Mouse (Mus musculus): ENCODE data around the gene Fbxl20. TPM values are rescaled to one million over a fixed set of nuclear protein-coding genes. Genes with fewer than 3 reads are reported as not detected.

Gene Fbxl20
- total and polyA plus RNA-seq, 2 experiments from 2014 or later: 11.9 to 20.9 TPM

DNA sequence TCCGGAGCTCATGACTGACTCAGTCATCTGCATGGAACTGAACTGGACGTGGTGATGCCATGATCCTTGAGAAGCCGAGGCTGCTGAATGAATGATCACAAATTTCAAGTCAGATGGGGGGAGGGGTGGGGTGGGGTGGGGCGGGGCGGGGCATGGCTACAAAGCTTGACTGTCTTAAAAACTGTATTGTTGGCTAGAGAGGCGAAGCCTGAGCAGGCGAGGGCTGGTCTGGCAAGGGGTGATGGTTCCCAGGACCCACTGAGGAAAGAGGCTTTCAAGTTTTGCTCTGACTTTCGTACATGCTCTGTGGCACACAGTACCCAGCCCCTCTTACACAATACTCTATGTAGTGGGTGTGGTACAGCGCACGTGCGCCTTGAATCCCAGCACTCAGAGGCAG lies 12.4 kb downstream of the Fbxl20 start:
- Histone ChIP-seq H3K9me3 (ENCODE audit: low read length) (no peaks in the 10 kb centered on the region), H3K9ac (replicated peaks; ENCODE audit: low read length) (no peak overlapping the region), H3K4me3 (ENCODE audit: low read length) (no peak overlapping the region), H3K36me3 (ENCODE audit: insufficient read depth, low read length) (no peaks in the 10 kb centered on the region), H3K4me2 (ENCODE audit: low read depth, low read length) (no peak overlapping the region), H3K27ac (no peak overlapping the region), H3K4me1 (ENCODE audit: insufficient read depth, low read length) (no peaks in the 10 kb centered on the region), H3K27me3 (ENCODE audit: insufficient read depth, low read length) (no peaks in the 10 kb centered on the region)
- no peak for DNase-seq (ENCODE audit: low spot score)
- ATAC-seq: no peak
- WGBS: 90% methylated on average over 11 of the region's 11 CpGs
- no peak for TF ChIP-seq CTCF (IDR thresholded peaks at IDR 0.05; ENCODE audit: low read depth)

GRCm38 (mm10) chr11:98134951-98135350 lies 15.3 kb downstream of the Fbxl20 start:
- 50% methylated on average over 4 of the region's 4 CpGs for WGBS
- no peak overlapping the region for H3K4me2 ChIP-seq (ENCODE audit: low read depth, low read length)
- no peak overlapping the region for H3K9ac ChIP-seq (replicated peaks; ENCODE audit: low read length)
- H3K27ac ChIP-seq: no peak overlapping the region
- H3K4me3 ChIP-seq (ENCODE audit: low read length): no peak overlapping the region
- H3K27me3 ChIP-seq (ENCODE audit: insufficient read depth, low read length): no peaks in the 10 kb centered on the region
- H3K36me3 ChIP-seq (ENCODE audit: insufficient read depth, low read length): no peaks in the 10 kb centered on the region
- ATAC-seq (no peak), DNase-seq (ENCODE audit: low spot score) (no peak)
- H3K4me1 ChIP-seq (ENCODE audit: insufficient read depth, low read length): no peaks in the 10 kb centered on the region
- no peak for TF ChIP-seq CTCF (IDR thresholded peaks at IDR 0.05; ENCODE audit: low read depth)
- H3K9me3 ChIP-seq (ENCODE audit: low read length): no peaks in the 10 kb centered on the region

- 92% methylated on average over 5 of the region's 5 CpGs for WGBS
- H3K4me1 ChIP-seq (ENCODE audit: insufficient read depth, low read length): no peaks in the 10 kb centered on the region
- H3K9me3 ChIP-seq (ENCODE audit: low read length): no peaks in the 10 kb centered on the region
- H3K27me3 ChIP-seq (ENCODE audit: insufficient read depth, low read length): no peaks in the 10 kb centered on the region
- no peak overlapping the region for H3K27ac ChIP-seq
- H3K9ac ChIP-seq (replicated peaks; ENCODE audit: low read length): no peak overlapping the region
- H3K4me2 ChIP-seq (ENCODE audit: low read depth, low read length): no peak overlapping the region
- ATAC-seq (no peak), DNase-seq (ENCODE audit: low spot score) (no peak)
- H3K36me3 ChIP-seq (ENCODE audit: insufficient read depth, low read length): no peaks in the 10 kb centered on the region; the same call in 1 of the 2 replicates
- no peak overlapping the region for H3K4me3 ChIP-seq (ENCODE audit: low read length)
- no peak for TF ChIP-seq CTCF (IDR thresholded peaks at IDR 0.05; ENCODE audit: low read depth)
These were observed 26.8 kb downstream of the Fbxl20 start for GRCm38 (mm10) chr11:98123424-98123823.

GRCm38 (mm10) chr11:98114363-98114762 lies 35.8 kb downstream of the Fbxl20 start:
- ATAC-seq: no peak
- no peak for DNase-seq (ENCODE audit: low spot score)
- Histone ChIP-seq H3K4me1 (ENCODE audit: insufficient read depth, low read length) (no peaks in the 10 kb centered on the region), H3K4me3 (ENCODE audit: low read length) (no peak overlapping the region), H3K27ac (no peak overlapping the region), H3K4me2 (ENCODE audit: low read depth, low read length) (no peak overlapping the region), H3K9ac (replicated peaks; ENCODE audit: low read length) (no peak overlapping the region), H3K36me3 (ENCODE audit: insufficient read depth, low read length) (peaks cover 34% of the 10 kb centered on the region), H3K9me3 (ENCODE audit: low read length) (no peaks in the 10 kb centered on the region), H3K27me3 (ENCODE audit: insufficient read depth, low read length) (no peaks in the 10 kb centered on the region)
- TF ChIP-seq CTCF (IDR thresholded peaks at IDR 0.05; ENCODE audit: low read depth): no peak
- 88% methylated on average over 1 of the region's 1 CpGs for WGBS

DNA sequence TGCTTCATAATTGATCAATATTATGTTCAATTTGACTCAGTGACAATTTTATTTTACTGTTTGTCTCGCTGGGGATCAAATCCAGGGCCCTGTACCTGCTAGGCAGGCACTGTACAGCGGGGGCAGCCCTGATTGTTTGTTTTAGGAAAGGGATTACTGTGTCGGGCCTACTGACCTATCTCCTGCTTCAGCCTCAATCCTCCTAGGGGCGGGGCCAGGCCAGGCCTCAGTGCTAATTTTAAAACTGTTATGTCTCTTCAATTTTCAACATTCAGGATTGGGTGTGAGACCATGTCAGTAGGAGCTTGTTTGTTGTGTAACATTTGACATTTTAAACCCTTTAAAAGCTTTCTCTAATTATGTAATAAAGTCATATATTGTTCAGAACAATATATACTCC lies 36.7 kb downstream of the Fbxl20 start:
- no peaks in the 10 kb centered on the region for H3K27me3 ChIP-seq (ENCODE audit: insufficient read depth, low read length)
- WGBS: 79% methylated on average over 4 of the region's 4 CpGs
- no peak for TF ChIP-seq CTCF (IDR thresholded peaks at IDR 0.05; ENCODE audit: low read depth)
- H3K9me3 ChIP-seq (ENCODE audit: low read length): no peaks in the 10 kb centered on the region
- H3K4me3 ChIP-seq (ENCODE audit: low read length): no peak overlapping the region
- no peak overlapping the region for H3K9ac ChIP-seq (replicated peaks; ENCODE audit: low read length)
- DNase-seq (ENCODE audit: low spot score): no peak
- H3K4me2 ChIP-seq (ENCODE audit: low read depth, low read length): no peak overlapping the region
- no peak for ATAC-seq
- H3K36me3 ChIP-seq (ENCODE audit: insufficient read depth, low read length): peaks cover 42% of the 10 kb centered on the region
- H3K27ac ChIP-seq: no peak overlapping the region
- H3K4me1 ChIP-seq (ENCODE audit: insufficient read depth, low read length): no peaks in the 10 kb centered on the region

DNA sequence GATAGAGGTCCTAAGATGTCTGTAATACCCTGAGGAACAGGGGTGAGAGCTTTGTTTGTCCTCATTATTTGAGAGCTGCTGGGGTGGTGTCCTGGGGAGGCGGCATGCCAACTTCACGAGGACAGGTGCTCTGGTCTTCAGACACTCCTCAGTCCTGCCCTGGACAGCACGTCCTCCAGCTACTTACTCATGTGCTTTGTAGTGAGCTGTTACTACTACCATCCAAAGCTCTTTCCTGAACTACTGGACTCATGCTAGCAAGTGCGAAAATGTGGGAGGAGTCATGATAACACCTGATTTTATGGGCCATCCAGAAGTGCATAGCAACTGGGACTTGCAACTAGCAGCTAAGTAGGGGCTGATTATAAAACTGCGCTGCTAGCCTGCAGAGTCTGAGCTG lies 40.5 kb downstream of the Fbxl20 start:
- DNase-seq (ENCODE audit: low spot score) (no peak), ATAC-seq (no peak)
- no peak overlapping the region for H3K4me3 ChIP-seq (ENCODE audit: low read length)
- no peak overlapping the region for H3K27ac ChIP-seq
- no peaks in the 10 kb centered on the region for H3K27me3 ChIP-seq (ENCODE audit: insufficient read depth, low read length)
- H3K4me2 ChIP-seq (ENCODE audit: low read depth, low read length): no peak overlapping the region
- no peak overlapping the region for H3K9ac ChIP-seq (replicated peaks; ENCODE audit: low read length)
- no peaks in the 10 kb centered on the region for H3K9me3 ChIP-seq (ENCODE audit: low read length)
- no peak for TF ChIP-seq CTCF (IDR thresholded peaks at IDR 0.05; ENCODE audit: low read depth)
- H3K4me1 ChIP-seq (ENCODE audit: insufficient read depth, low read length): no peaks in the 10 kb centered on the region
- WGBS: 91% methylated on average over 5 of the region's 5 CpGs
- peaks cover 59% of the 10 kb centered on the region for H3K36me3 ChIP-seq (ENCODE audit: insufficient read depth, low read length)

DNA sequence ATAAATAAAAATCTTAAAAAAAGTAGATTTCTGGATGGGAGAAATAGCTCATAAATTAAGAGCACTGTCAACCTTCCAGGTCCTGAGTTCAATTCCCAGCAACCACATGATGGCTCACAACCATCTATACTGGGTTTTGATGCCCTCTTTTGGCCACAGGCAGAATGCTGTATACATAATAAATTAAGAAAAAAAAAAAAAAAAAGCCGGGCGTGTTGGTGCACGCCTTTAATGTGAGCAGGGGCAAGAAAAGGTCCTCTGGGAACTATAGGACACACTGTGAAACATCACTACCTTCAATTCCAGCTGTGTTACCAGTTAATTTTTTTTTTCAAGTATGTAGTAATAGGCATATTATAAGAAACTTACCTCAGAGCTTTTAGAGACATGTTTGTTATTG lies 48.9 kb downstream of the Fbxl20 start:
- no peak for DNase-seq (ENCODE audit: low spot score)
- H3K4me2 ChIP-seq (ENCODE audit: low read depth, low read length): no peak overlapping the region
- no peak for TF ChIP-seq CTCF (IDR thresholded peaks at IDR 0.05; ENCODE audit: low read depth)
- H3K4me1 ChIP-seq (ENCODE audit: insufficient read depth, low read length): no peaks in the 10 kb centered on the region
- H3K36me3 ChIP-seq (ENCODE audit: insufficient read depth, low read length): peaks cover 57% of the 10 kb centered on the region
- no peak overlapping the region for H3K27ac ChIP-seq
- no peaks in the 10 kb centered on the region for H3K27me3 ChIP-seq (ENCODE audit: insufficient read depth, low read length)
- H3K4me3 ChIP-seq (ENCODE audit: low read length): no peak overlapping the region
- ATAC-seq: no peak
- no peaks in the 10 kb centered on the region for H3K9me3 ChIP-seq (ENCODE audit: low read length)
- 94% methylated on average over 3 of the region's 3 CpGs for WGBS
- H3K9ac ChIP-seq (replicated peaks; ENCODE audit: low read length): no peak overlapping the region
